Mouse (Mus musculus) limb, embryonic 13.5 days (tissue): ENCODE results near the gene Gm45261. TPM values are rescaled to one million over a fixed set of nuclear protein-coding genes. Genes with fewer than 3 reads are reported as not detected.

Experiments used
- ATAC-seq: fragments of 200-750 bp; cut with Nextera tagmentation; 2 replicates; pipeline ENCODE4 v1.8.0; 2017; ENCODE audit warnings: low read depth, moderate number of reproducible peaks, moderate TSS enrichment; ENCODE audit not compliant: low FRiP score
- H3K27ac ChIP-seq: fragments of 300-500 bp; sonication (generic); 2 replicates; pipeline ENCODE4 v1.5.1; 2015; ENCODE audit warnings: inconsistent platforms, mild to moderate bottlenecking, moderate library complexity
- H3K27me3 ChIP-seq: fragments of 300-500 bp; sonication (generic); 2 replicates; pipeline ENCODE4 v1.6.1; 2015; ENCODE audit warnings: mild to moderate bottlenecking, inconsistent platforms
- H3K36me3 ChIP-seq: fragments of 300-500 bp; sonication (generic); 2 replicates; pipeline ENCODE4 v1.6.1; 2015; ENCODE audit warnings: inconsistent platforms, mild to moderate bottlenecking, moderate library complexity
- H3K4me1 ChIP-seq: fragments of 300-500 bp; sonication (generic); 2 replicates; pipeline ENCODE4 v1.6.1; 2015; ENCODE audit warnings: inconsistent platforms
- H3K4me2 ChIP-seq: fragments of 300-500 bp; sonication (generic); replicated peaks from 2 replicates; pipeline ENCODE4 v1.6.1; 2015; ENCODE audit warnings: inconsistent platforms, mild to moderate bottlenecking, moderate library complexity
- H3K4me3 ChIP-seq: fragments of 300-500 bp; sonication (generic); 2 replicates; pipeline ENCODE4 v1.5.1; 2015; ENCODE audit warnings: moderate library complexity, mild to moderate bottlenecking, inconsistent platforms
- H3K9ac ChIP-seq: fragments of 300-500 bp; sonication (generic); 2 replicates; pipeline ENCODE4 v1.6.1; 2015; ENCODE audit warnings: mild to moderate bottlenecking, inconsistent platforms
- H3K9me3 ChIP-seq: fragments of 300-500 bp; sonication (generic); 2 replicates; pipeline ENCODE4 v1.6.1; 2016; ENCODE audit warnings: inconsistent platforms
- WGBS: fragments of 180-500 bp; shearing (Covaris S2); methylation state at CpG from one replicate; pipeline ENCODE4 v1.1.7; 2015; 5-methylcytosine and 5-hydroxymethylcytosine counted together
- polyA plus RNA-seq: library from polyadenylated mRNA; unstranded; fragments of >200 nt; fragmentation: Nextera tagmentation; extraction: Ambion mirVana; gene quantifications from 2 replicates; pipeline ENCODE4 v1.2.1, GENCODE M21; 2015

Gm45261 gene
- polyA plus RNA-seq = not detected in 2 replicates

GRCm38 (mm10) chr1:80461348-80461747, at the start of gene Gm45261:
Gene Gm45261, minus strand, starts transcription at chr1:80461448.
- Histone ChIP-seq H3K4me1 (no peaks in the 10 kb centered on the region), H3K4me2 (no peak within 1 kb of the TSS), H3K4me3 (no peak within 1 kb of the TSS), H3K27ac (no peak within 1 kb of the TSS), H3K36me3 (no peaks in the 10 kb centered on the region), H3K9ac (no peak within 1 kb of the TSS), H3K9me3 (no peaks in the 10 kb centered on the region), H3K27me3 (no peaks in the 10 kb centered on the region)
- ATAC-seq = no peak
- 88% methylated on average over 6 of the region's 6 CpGs for WGBS

DNA sequence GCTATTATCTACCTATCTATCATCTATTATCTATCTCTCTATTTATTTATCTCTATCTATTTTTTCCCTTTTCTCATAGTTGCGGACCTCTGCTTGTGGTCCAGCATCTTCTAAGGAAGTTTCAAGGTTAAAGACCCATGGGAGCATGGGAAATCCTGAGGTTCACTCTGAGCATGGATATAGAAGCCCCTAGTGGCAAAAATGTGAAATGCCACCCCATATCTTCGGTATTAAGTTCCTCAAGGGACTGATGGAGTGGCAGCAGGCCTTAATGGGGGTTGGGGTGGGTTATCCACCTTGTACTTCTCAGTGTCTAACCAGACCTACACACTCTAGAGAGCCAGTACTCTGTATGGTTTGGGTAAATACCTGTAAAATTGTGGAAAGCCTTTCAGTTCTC, 43.5 kb upstream of the Gm45261 start:
- Histone ChIP-seq H3K4me3 (no peak overlapping the region), H3K4me2 (no peak overlapping the region), H3K9ac (no peak overlapping the region), H3K4me1 (no peaks in the 10 kb centered on the region), H3K36me3 (0 out of 2 replicates have a peak, but pooled peaks cover 5% of the 10 kb centered on the region), H3K9me3 (no peaks in the 10 kb centered on the region), H3K27ac (no peak overlapping the region), H3K27me3 (no peaks in the 10 kb centered on the region)
- no peak for ATAC-seq
- 80% methylated on average over 2 of the region's 2 CpGs for WGBS

DNA sequence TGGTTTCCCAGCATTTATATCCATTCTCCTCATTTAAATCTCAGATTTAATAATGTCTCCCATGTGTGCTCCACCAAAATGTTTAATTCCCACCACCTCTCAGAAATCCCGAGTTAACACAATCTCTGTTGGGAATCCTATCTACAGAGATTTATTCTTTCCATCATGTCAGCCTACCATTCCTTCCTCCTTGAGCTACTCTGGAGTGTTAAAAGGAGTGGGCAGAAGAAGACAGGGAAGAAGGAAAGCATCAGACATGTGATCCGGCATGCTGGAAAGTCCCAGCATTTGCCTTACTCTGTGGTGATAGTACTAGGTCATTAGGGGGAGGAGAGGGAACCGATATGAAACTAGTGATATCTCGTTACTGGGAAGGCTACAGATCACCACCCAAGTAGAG, 42.8 kb upstream of the Gm45261 start:
- WGBS = 92% methylated on average over 4 of the region's 4 CpGs
- H3K27ac ChIP-seq = no peak overlapping the region
- ATAC-seq = no peak

DNA sequence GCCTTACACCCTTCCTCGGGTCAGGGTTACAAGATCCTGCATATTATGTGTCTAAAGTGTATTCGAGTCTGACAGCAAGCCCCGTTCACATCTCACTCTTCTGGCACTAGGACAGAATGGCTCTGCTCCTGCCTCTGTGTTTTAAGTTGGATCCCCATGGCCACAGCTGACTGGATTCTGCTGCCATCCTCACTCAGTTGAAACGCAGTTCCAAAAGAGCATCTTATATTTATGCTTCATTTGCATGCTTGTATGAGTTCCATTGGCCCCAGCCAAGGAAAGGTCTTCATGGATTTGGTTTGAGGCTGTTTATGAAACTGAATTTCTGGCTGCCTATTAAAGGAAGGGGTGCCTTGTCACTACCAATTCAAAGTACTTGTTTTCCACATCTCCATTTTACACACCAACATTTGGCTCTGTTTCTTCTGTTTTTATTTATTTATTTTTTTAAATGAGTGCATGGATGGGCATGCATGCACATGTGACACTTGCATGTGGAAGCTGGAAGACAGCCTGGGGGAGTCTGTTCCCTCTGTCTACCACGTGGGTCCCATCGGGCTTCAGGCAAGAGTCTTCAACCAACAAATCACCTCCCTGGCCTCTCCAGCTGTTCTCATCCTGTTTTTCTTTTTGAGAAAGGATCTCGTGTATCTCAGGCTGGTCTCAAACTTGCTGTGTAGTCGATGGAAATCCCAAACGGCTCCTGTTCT, 41.4 kb upstream of the Gm45261 start:
- H3K27ac ChIP-seq = no peak overlapping the region
- no peaks in the 10 kb centered on the region for H3K27me3 ChIP-seq
- H3K4me2 ChIP-seq = no peak overlapping the region
- H3K9me3 ChIP-seq = no peaks in the 10 kb centered on the region
- no peak overlapping the region for H3K9ac ChIP-seq
- ATAC-seq = no peak
- 0 out of 2 replicates have a peak, but pooled peaks cover 5% of the 10 kb centered on the region for H3K36me3 ChIP-seq
- H3K4me3 ChIP-seq = no peak overlapping the region
- H3K4me1 ChIP-seq = no peaks in the 10 kb centered on the region
- WGBS = 80% methylated on average over 9 of the region's 9 CpGs

More for the DNA sequence above, 42.8 kb upstream of the Gm45261 start:
- Histone ChIP-seq H3K9ac (no peak overlapping the region), H3K4me1 (no peaks in the 10 kb centered on the region), H3K4me3 (no peak overlapping the region), H3K27me3 (no peaks in the 10 kb centered on the region), H3K4me2 (no peak overlapping the region), H3K36me3 (0 out of 2 replicates have a peak, but pooled peaks cover 5% of the 10 kb centered on the region), H3K9me3 (no peaks in the 10 kb centered on the region)

GRCm38 (mm10) chr1:80499264-80499663, 38.0 kb upstream of the Gm45261 start:
- 84% methylated on average over 7 of the region's 7 CpGs for WGBS
- no peak overlapping the region for H3K9ac ChIP-seq
- no peak for ATAC-seq
- no peaks in the 10 kb centered on the region for H3K27me3 ChIP-seq
- no peaks in the 10 kb centered on the region for H3K4me1 ChIP-seq
- H3K4me3 ChIP-seq = no peak overlapping the region
- H3K36me3 ChIP-seq = no peaks in the 10 kb centered on the region
- H3K27ac ChIP-seq = no peak overlapping the region
- no peaks in the 10 kb centered on the region for H3K9me3 ChIP-seq
- H3K4me2 ChIP-seq = no peak overlapping the region

DNA sequence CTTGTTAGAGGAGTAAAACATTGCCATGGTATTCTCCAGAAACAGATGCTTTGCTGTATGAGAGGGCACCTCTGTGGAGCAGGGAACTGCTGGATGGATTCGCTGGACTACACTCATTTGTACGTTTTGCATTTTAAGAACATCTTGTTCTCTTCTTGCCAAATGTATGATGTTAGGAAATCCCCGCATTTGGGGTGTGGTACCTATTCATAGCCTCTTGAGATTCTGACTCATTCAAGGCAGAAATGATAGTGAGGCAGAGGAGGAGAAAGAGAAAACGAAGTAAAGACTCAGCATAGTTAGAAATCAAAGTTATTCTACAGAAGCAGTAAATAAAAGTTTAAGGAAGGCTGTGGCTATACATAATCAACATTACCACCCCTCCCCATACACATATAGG, 35.1 kb upstream of the Gm45261 start:
- H3K4me1 ChIP-seq = no peaks in the 10 kb centered on the region
- no peaks in the 10 kb centered on the region for H3K9me3 ChIP-seq
- H3K4me3 ChIP-seq = no peak overlapping the region
- H3K4me2 ChIP-seq = no peak overlapping the region
- H3K27me3 ChIP-seq = no peaks in the 10 kb centered on the region
- H3K36me3 ChIP-seq = no peaks in the 10 kb centered on the region
- H3K9ac ChIP-seq = no peak overlapping the region
- 81% methylated on average over 4 of the region's 4 CpGs for WGBS
- no peak for ATAC-seq
- H3K27ac ChIP-seq = no peak overlapping the region

GRCm38 (mm10) chr1:80483419-80483818, 22.2 kb upstream of the Gm45261 start:
- H3K4me3 ChIP-seq = no peak overlapping the region
- H3K36me3 ChIP-seq = no peaks in the 10 kb centered on the region
- no peak overlapping the region for H3K27ac ChIP-seq
- H3K9ac ChIP-seq = no peak overlapping the region
- WGBS = 68% methylated on average over 5 of the region's 5 CpGs
- H3K4me2 ChIP-seq = no peak overlapping the region
- no peak for ATAC-seq
- no peaks in the 10 kb centered on the region for H3K4me1 ChIP-seq
- no peaks in the 10 kb centered on the region for H3K9me3 ChIP-seq
- no peaks in the 10 kb centered on the region for H3K27me3 ChIP-seq

DNA sequence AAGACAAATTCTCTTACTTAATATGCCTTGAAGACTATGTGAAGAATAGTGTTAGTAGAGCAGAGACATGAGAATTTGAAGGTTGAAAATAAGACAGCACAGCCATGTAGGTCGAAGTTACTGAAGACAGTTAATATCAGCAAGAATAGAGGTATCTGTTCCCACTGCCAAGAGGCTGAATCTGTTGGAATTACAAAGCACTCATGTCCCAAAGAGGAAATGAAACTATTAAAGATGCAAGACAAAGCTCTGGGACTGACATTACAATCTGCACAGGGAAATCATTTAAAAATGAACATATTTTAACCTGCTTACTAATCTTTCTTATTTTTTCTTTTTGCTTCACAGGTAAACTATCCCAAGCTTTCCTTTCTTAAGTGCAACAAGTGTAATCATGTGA, 13.7 kb upstream of the Gm45261 start:
- H3K9me3 ChIP-seq = no peaks in the 10 kb centered on the region
- H3K27me3 ChIP-seq = no peaks in the 10 kb centered on the region
- no peak overlapping the region for H3K4me3 ChIP-seq
- H3K4me2 ChIP-seq = no peak overlapping the region
- 85% methylated on average over 1 of the region's 1 CpGs for WGBS
- no peak for ATAC-seq
- H3K27ac ChIP-seq = no peak overlapping the region
- no peaks in the 10 kb centered on the region for H3K4me1 ChIP-seq
- no peak overlapping the region for H3K9ac ChIP-seq
- H3K36me3 ChIP-seq = no peaks in the 10 kb centered on the region

DNA sequence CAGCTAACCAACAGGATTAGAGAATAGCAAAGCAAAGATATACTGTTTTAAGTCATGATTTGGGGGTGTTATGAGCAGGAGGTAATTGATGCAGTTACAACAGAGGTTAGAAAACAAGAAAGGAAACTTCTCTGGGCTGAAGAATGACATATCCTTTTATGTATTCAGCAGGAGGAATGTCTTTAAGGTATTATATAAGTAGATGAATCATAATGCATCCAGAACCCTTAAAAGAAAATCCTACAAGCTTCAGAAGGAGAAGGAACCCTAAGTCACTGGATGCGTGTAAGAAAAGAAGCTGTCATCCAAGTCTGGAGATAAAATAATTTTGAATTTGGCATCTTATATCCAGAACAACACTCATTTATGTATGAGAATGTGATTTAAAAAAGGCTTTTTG, 11.1 kb upstream of the Gm45261 start:
- ATAC-seq = no peak
- no peaks in the 10 kb centered on the region for H3K36me3 ChIP-seq
- no peak overlapping the region for H3K4me3 ChIP-seq
- no peak overlapping the region for H3K9ac ChIP-seq
- H3K4me1 ChIP-seq = no peaks in the 10 kb centered on the region
- no peaks in the 10 kb centered on the region for H3K9me3 ChIP-seq
- no peak overlapping the region for H3K4me2 ChIP-seq
- WGBS = 92% methylated on average over 1 of the region's 1 CpGs
- H3K27me3 ChIP-seq = no peaks in the 10 kb centered on the region
- H3K27ac ChIP-seq = no peak overlapping the region

DNA sequence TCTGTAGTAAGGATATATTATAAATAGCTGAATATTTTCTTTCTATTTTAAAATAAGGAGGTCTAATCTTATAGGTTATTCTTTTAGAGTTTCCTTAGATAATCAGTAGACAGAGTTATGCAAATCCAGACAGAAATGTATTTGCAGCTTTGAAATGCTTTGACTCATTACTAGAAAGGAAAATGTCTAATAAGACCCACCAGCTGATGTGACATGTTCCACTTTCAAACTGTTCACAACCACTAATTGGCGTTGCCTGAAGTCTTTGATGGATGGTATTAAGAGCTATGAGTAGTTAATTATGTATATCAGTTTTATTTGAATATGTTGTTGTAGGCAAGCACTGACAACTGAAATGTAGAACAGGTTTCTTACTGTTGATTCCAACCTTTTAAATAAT, 1.3 kb downstream of the Gm45261 start:
- Histone ChIP-seq H3K9me3 (no peaks in the 10 kb centered on the region), H3K4me2 (no peak overlapping the region), H3K9ac (no peak overlapping the region), H3K27me3 (no peaks in the 10 kb centered on the region), H3K4me3 (no peak overlapping the region), H3K4me1 (no peaks in the 10 kb centered on the region), H3K36me3 (no peaks in the 10 kb centered on the region), H3K27ac (no peak overlapping the region)
- ATAC-seq = no peak
- WGBS = 78% methylated on average over 1 of the region's 1 CpGs

DNA sequence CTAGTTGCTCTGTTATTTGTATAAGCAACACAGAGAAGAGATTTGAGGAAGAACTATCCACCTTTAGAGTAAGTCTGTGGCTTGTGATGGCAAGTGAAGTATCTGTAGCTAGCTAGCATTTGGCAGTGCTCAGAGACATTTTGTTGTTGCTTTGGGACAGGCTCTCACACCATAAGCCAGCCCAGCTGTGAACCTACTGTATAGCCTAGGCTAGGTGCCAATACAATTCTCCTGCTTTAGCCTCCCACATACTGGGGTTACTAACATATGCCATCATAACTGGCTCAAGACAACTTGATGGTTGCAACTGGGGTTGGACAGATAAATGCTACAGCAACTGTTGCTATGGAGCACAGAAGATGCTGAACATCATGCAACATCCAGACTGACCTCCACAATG, 1.8 kb downstream of the Gm45261 start:
- no peak overlapping the region for H3K9ac ChIP-seq
- no peak overlapping the region for H3K4me2 ChIP-seq
- ATAC-seq = no peak
- H3K4me1 ChIP-seq = no peaks in the 10 kb centered on the region
- no peaks in the 10 kb centered on the region for H3K9me3 ChIP-seq
- no peak overlapping the region for H3K4me3 ChIP-seq
- H3K27me3 ChIP-seq = no peaks in the 10 kb centered on the region
- no peaks in the 10 kb centered on the region for H3K36me3 ChIP-seq
- no peak overlapping the region for H3K27ac ChIP-seq

DNA sequence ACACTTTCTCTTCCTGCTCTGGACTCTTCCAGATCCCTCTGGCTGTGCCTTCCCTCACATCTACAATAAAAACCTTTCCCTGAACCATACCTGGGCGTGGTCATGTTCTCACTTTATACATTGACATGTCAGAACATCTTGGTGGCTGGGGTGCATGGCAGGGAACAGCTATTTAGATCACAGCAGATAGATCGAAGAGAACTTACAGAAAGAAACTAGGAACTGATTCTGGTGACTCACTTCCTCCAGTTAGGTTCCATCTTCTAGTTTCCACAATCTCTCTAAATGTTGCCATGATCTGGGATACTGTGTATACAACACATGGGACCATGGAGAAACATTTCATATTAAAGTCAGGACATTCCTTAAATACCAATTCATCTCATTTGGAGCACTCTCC, 7.3 kb downstream of the Gm45261 start:
- no peaks in the 10 kb centered on the region for H3K27me3 ChIP-seq
- 71% methylated on average over 2 of the region's 2 CpGs for WGBS
- ATAC-seq = no peak
- no peak overlapping the region for H3K9ac ChIP-seq
- H3K4me2 ChIP-seq = no peak overlapping the region
- no peaks in the 10 kb centered on the region for H3K4me1 ChIP-seq
- no peak overlapping the region for H3K27ac ChIP-seq
- H3K9me3 ChIP-seq = no peaks in the 10 kb centered on the region
- no peak overlapping the region for H3K4me3 ChIP-seq
- H3K36me3 ChIP-seq = no peaks in the 10 kb centered on the region

GRCm38 (mm10) chr1:80451914-80452549, 9.2 kb downstream of the Gm45261 start:
- H3K36me3 ChIP-seq = no peaks in the 10 kb centered on the region
- H3K4me2 ChIP-seq = no peak overlapping the region
- no peak overlapping the region for H3K27ac ChIP-seq
- H3K27me3 ChIP-seq = no peaks in the 10 kb centered on the region
- H3K9ac ChIP-seq = no peak overlapping the region
- ATAC-seq = no peak
- no peaks in the 10 kb centered on the region for H3K4me1 ChIP-seq
- H3K4me3 ChIP-seq = no peak overlapping the region
- 86% methylated on average over 1 of the region's 1 CpGs for WGBS
- no peaks in the 10 kb centered on the region for H3K9me3 ChIP-seq
